Mouse (Mus musculus) MEL (cell line): ENCODE measurements around the gene Foxo3.

Source experiments
- BHLHE40 ChIP-seq: IDR thresholded peaks from 2 replicates; pipeline ENCODE4 v1.6.1; 2012; ENCODE audit warnings: low read depth, mild to moderate bottlenecking, inconsistent platforms, low read length, improper control_type of control experiment, borderline replicate concordance
- CTCF ChIP-seq, 3 experiments: IDR thresholded peaks in 2 of 3; conservative IDR thresholded peaks in 1 of 3; 2 replicates each; pipeline ENCODE4 v1.5.1; 2011 to 2012; ENCODE audit warnings: low read length in 3 of 3, low read depth in 2 of 3, mild to moderate bottlenecking in 2 of 3, improper control_type of control experiment in 1 of 3, inconsistent platforms in 1 of 3, mixed read lengths in 1 of 3, moderate library complexity in 1 of 3; ENCODE audit not compliant: control insufficient read depth in 1 of 3, insufficient read depth in 1 of 3, poor library complexity in 1 of 3, severe bottlenecking in 1 of 3
- EP300 ChIP-seq, 2 experiments: IDR thresholded peaks; 2 replicates each; pipeline ENCODE4 v1.6.1; 2011; ENCODE audit warnings: improper control_type of control experiment in 2 of 2, low read length in 2 of 2, low read depth in 1 of 2, mild to moderate bottlenecking in 1 of 2
- GATA1 ChIP-seq: IDR thresholded peaks from 2 replicates; pipeline ENCODE4 v1.6.1; 2011; ENCODE audit warnings: low read depth, low read length, improper control_type of control experiment
- MAFK ChIP-seq: IDR thresholded peaks from 2 replicates; pipeline ENCODE4 v1.6.1; 2011; ENCODE audit warnings: low read depth, mild to moderate bottlenecking, low read length, improper control_type of control experiment, borderline replicate concordance
- MAX ChIP-seq: IDR thresholded peaks from 2 replicates; pipeline ENCODE4 v1.6.1; 2011; ENCODE audit warnings: low read length, improper control_type of control experiment
- MEF2A ChIP-seq: IDR thresholded peaks from 2 replicates; pipeline ENCODE4 v1.6.1; 2014; ENCODE audit warnings: low read depth, mild to moderate bottlenecking, inconsistent platforms, low read length, improper control_type of control experiment; ENCODE audit not compliant: poor library complexity, insufficient replicate concordance, severe bottlenecking; ENCODE audit errors: extremely low read depth
- MYC ChIP-seq: IDR thresholded peaks from 2 replicates; pipeline ENCODE4 v1.6.1; 2011; ENCODE audit warnings: low read depth, mild to moderate bottlenecking, low read length, improper control_type of control experiment, moderate library complexity
- POLR2A ChIP-seq, 2 experiments: IDR thresholded peaks; 2 replicates each; pipeline ENCODE4 v1.6.1; 2011 to 2012; ENCODE audit warnings: low read length in 2 of 2, mild to moderate bottlenecking in 2 of 2, control low read depth in 1 of 2, improper control_type of control experiment in 1 of 2, low read depth in 1 of 2, moderate library complexity in 1 of 2; ENCODE audit not compliant: control insufficient read depth in 1 of 2, insufficient read depth in 1 of 2, poor library complexity in 1 of 2
- POLR2AphosphoS5 ChIP-seq: IDR thresholded peaks from 2 replicates; pipeline ENCODE4 v1.6.1; 2012; ENCODE audit warnings: low read depth, borderline replicate concordance, mild to moderate bottlenecking, inconsistent platforms, low read length, moderate library complexity, mixed read lengths
- TBP ChIP-seq: IDR thresholded peaks from 2 replicates; pipeline ENCODE4 v1.8.0; 2011; ENCODE audit warnings: low read depth, low read length, improper control_type of control experiment
- TCF12 ChIP-seq: IDR thresholded peaks from 2 replicates; pipeline ENCODE4 v1.6.1; 2014; ENCODE audit warnings: low read depth, mild to moderate bottlenecking, inconsistent platforms, low read length, improper control_type of control experiment, moderate library complexity
- USF2 ChIP-seq, 2 experiments: IDR thresholded peaks; 2 replicates each; pipeline ENCODE4 v1.6.1; 2011 to 2012; ENCODE audit warnings: improper control_type of control experiment in 2 of 2, low read length in 2 of 2, borderline replicate concordance in 1 of 2, inconsistent platforms in 1 of 2, low read depth in 1 of 2, mild to moderate bottlenecking in 1 of 2; ENCODE audit not compliant: insufficient read depth in 1 of 2

DNA sequence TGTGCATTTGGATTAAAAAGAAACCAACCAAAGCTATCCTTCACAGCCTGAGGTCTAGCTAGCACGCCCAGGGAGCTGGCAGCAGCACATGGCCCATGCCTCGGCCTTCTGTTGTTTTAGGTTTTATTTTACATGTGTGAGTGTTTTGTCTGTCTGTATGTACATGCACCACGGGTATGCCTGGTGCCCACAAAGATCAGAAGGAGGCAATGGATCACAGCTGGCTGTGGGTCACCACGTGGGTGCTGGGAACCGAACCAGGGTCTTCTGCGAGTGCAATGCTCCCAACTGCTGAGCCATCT is 36.8 kb downstream of the Foxo3 start:
- TF ChIP-seq USF2 (IDR thresholded peaks at IDR 0.05; ENCODE audit: borderline replicate concordance in 1 of 2, insufficient read depth in 1 of 2, low read depth in 1 of 2, low read length in 2 of 2) (no peak), POLR2A (IDR thresholded peaks at IDR 0.05; ENCODE audit: control insufficient read depth in 1 of 2, insufficient read depth in 1 of 2, low read depth in 1 of 2, low read length in 2 of 2, poor library complexity in 1 of 2) (no peak), POLR2AphosphoS5 (no peak), CTCF (IDR thresholded peaks at IDR 0.05 in 2 of 3, conservative IDR thresholded peaks at IDR 0.05 in 1 of 3; ENCODE audit: control insufficient read depth in 1 of 3, insufficient read depth in 1 of 3, low read depth in 2 of 3, low read length in 3 of 3, poor library complexity in 1 of 3, severe bottlenecking in 1 of 3) (no peak), GATA1 (no peak), TBP (no peak), MAFK (no peak), MEF2A (no peak), BHLHE40 (no peak), MAX (no peak), TCF12 (no peak), EP300 (IDR thresholded peaks at IDR 0.05; ENCODE audit: low read depth in 1 of 2, low read length in 2 of 2) (no peak), MYC (no peak)
